Mouse (Mus musculus) forebrain, embryonic 11.5 days (tissue): ENCODE results near the gene Gadd45a. TPM values are rescaled to one million over a fixed set of nuclear protein-coding genes. Genes with fewer than 3 reads are reported as not detected.

Experiments used
- ATAC-seq: fragments of 200-750 bp; cut with Nextera tagmentation; replicated peaks from 2 replicates; pipeline ENCODE4 v1.8.0; 2017; ENCODE audit warnings: moderate TSS enrichment; ENCODE audit not compliant: low FRiP score
- DNase-seq: peaks from one replicate; pipeline ENCODE4 v3.0.0-alpha.2; 2017; ENCODE audit warnings: low spot score
- H3K27ac ChIP-seq: fragments of 300-500 bp; sonication (generic); 2 replicates; pipeline ENCODE4 v1.5.1; 2014; ENCODE audit warnings: low read depth, low read length
- H3K27me3 ChIP-seq: fragments of 300-500 bp; sonication (generic); 2 replicates; pipeline ENCODE4 v1.6.1; 2014; ENCODE audit warnings: mild to moderate bottlenecking, low read length, mixed read lengths; ENCODE audit not compliant: control insufficient read depth, insufficient read depth
- H3K36me3 ChIP-seq: fragments of 300-500 bp; sonication (generic); 2 replicates; pipeline ENCODE4 v1.6.1; 2014; ENCODE audit warnings: mild to moderate bottlenecking, low read length, moderate library complexity, mixed read lengths; ENCODE audit not compliant: control insufficient read depth, insufficient read depth
- H3K4me1 ChIP-seq: fragments of 300-500 bp; sonication (generic); replicated peaks from 2 replicates; pipeline ENCODE4 v1.6.1; 2014; ENCODE audit warnings: low read length, mixed read lengths; ENCODE audit not compliant: control insufficient read depth, insufficient read depth
- H3K4me2 ChIP-seq: fragments of 300-500 bp; sonication (generic); 2 replicates; pipeline ENCODE4 v1.6.1; 2014; ENCODE audit warnings: low read depth, mild to moderate bottlenecking, low read length, moderate library complexity, mixed read lengths; ENCODE audit not compliant: severe bottlenecking
- H3K4me3 ChIP-seq: fragments of 300-500 bp; sonication (generic); 2 replicates; pipeline ENCODE4 v1.5.1; 2014; ENCODE audit warnings: low read depth, low read length
- H3K9ac ChIP-seq: fragments of 300-500 bp; sonication (generic); 2 replicates; pipeline ENCODE4 v1.6.1; 2014; ENCODE audit warnings: low read length
- H3K9me3 ChIP-seq: fragments of 300-500 bp; sonication (generic); 2 replicates; pipeline ENCODE4 v1.6.1; 2016; ENCODE audit warnings: low read length, mixed read lengths; ENCODE audit not compliant: control insufficient read depth
- WGBS: fragments of 180-500 bp; shearing (Covaris S2); extraction: QIAGEN DNeasy Blood & Tissue Kit; methylation state at CpG from one replicate; pipeline ENCODE4 v1.1.7; 2014; 5-methylcytosine and 5-hydroxymethylcytosine counted together
- polyA plus RNA-seq: library from polyadenylated mRNA; unstranded; fragments of >200 nt; fragmentation: Nextera tagmentation; extraction: Ambion mirVana; gene quantifications from 2 replicates; pipeline ENCODE4 v1.2.1, GENCODE M21; 2014

The Gadd45a gene
- polyA plus RNA-seq, 1 experiment from 2014 or later, result 23.2 TPM

GRCm38 (mm10) chr6:67010370-67011216 lies 26.7 kb downstream of the Gadd45a start:
- 51% methylated on average over 7 of the region's 7 CpGs for WGBS
- no peak overlapping the region for H3K4me3 ChIP-seq
- DNase-seq, result no peak
- no peaks in the 10 kb centered on the region for H3K9me3 ChIP-seq
- H3K27ac ChIP-seq, result no peak overlapping the region
- H3K4me1 ChIP-seq, result 0 out of 2 replicates have a peak, but pooled peaks cover 2% of the 10 kb centered on the region
- no peak overlapping the region for H3K9ac ChIP-seq
- H3K36me3 ChIP-seq, result no peaks in the 10 kb centered on the region
- no peaks in the 10 kb centered on the region for H3K27me3 ChIP-seq
- ATAC-seq, result peak; percentile 79
- H3K4me2 ChIP-seq, result no peak overlapping the region

- ATAC-seq (no peak), DNase-seq (no peak)
- WGBS, result 94% methylated on average over 3 of the region's 3 CpGs
- Histone ChIP-seq H3K36me3 (no peaks in the 10 kb centered on the region), H3K27ac (no peak overlapping the region), H3K4me3 (no peak overlapping the region), H3K27me3 (no peaks in the 10 kb centered on the region), H3K9ac (no peak overlapping the region), H3K9me3 (no peaks in the 10 kb centered on the region), H3K4me1 (0 out of 2 replicates have a peak, but pooled peaks cover 2% of the 10 kb centered on the region), H3K4me2 (no peak overlapping the region)
Observed at GRCm38 (mm10) chr6:67009888-67010287, 27.4 kb downstream of the Gadd45a start.

DNA sequence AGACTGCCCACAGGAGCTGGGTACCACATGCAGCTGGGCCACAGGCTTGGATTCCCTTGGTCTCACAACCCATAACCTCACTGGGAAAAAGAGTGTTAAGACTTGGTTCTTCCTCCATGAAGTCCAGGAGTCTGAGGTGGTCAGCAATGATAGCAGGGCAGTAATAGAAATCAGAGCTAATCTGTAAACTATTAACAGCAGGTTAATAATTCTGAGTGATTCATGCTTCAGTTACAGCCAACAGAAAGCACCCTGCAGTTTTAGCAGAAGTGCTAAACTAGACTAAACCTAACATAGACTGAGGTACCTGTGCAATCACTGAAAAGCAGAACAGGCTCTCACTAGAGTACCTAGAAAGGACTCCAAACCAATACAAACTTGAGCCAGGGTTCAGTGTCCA lies 37.5 kb downstream of the Gadd45a start:
- DNase-seq, result no peak
- Histone ChIP-seq H3K27me3 (no peaks in the 10 kb centered on the region), H3K36me3 (no peaks in the 10 kb centered on the region), H3K9ac (no peak overlapping the region), H3K27ac (no peak overlapping the region), H3K4me1 (no peaks in the 10 kb centered on the region), H3K4me2 (no peak overlapping the region), H3K9me3 (no peaks in the 10 kb centered on the region), H3K4me3 (no peak overlapping the region)
- ATAC-seq, result no peak

DNA sequence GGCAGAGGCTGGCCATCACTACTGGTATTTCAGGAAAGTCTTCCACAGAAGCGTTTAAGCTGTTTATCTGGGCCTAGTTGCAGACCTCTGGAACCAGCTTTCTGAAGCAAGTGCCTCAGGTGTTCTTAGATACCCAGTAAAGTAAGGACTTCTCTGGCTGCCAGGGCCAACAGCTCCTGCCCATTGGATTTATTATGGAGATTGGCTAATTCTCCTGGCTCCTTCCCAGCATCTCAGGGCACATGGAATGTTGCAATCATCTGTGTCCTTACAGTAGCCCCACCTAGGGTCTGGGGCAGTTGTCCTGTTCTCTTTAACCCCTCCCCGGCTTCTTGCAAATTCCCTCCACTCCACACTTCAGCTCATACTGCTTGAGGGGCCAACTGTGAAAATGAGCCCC lies 38.6 kb downstream of the Gadd45a start:
- no peak overlapping the region for H3K4me2 ChIP-seq
- 65% methylated on average over 2 of the region's 2 CpGs for WGBS
- no peak overlapping the region for H3K27ac ChIP-seq
- H3K36me3 ChIP-seq, result no peaks in the 10 kb centered on the region
- no peak for DNase-seq
- H3K9ac ChIP-seq, result no peak overlapping the region
- H3K27me3 ChIP-seq, result no peaks in the 10 kb centered on the region
- H3K9me3 ChIP-seq, result no peaks in the 10 kb centered on the region
- H3K4me1 ChIP-seq, result no peaks in the 10 kb centered on the region
- no peak overlapping the region for H3K4me3 ChIP-seq
- no peak for ATAC-seq

DNA sequence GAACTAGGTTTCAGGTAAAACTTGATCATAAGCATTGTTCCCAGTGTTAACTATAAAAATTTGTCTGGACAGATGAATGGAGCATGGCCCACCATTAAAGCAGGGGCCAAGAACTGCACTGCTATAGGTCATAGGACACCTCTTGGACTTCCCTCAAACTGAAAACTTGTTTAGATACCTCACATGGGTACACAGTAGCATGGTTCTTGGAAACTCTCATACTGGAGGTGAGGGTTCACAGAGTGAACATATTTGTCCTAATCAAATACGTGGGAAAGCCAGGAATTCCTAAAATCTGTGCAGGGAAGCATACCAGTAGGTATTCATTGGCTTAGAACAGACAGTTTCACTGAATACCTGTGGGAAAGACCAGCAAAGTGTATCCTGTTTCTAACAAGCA lies 41.0 kb downstream of the Gadd45a start:
- no peak overlapping the region for H3K4me2 ChIP-seq
- WGBS, result 86% methylated on average over 1 of the region's 1 CpGs
- H3K27me3 ChIP-seq, result no peaks in the 10 kb centered on the region
- H3K36me3 ChIP-seq, result no peaks in the 10 kb centered on the region
- no peak overlapping the region for H3K9ac ChIP-seq
- no peak overlapping the region for H3K27ac ChIP-seq
- no peaks in the 10 kb centered on the region for H3K4me1 ChIP-seq
- DNase-seq, result no peak
- no peak for ATAC-seq
- H3K4me3 ChIP-seq, result no peak overlapping the region
- H3K9me3 ChIP-seq, result no peaks in the 10 kb centered on the region

DNA sequence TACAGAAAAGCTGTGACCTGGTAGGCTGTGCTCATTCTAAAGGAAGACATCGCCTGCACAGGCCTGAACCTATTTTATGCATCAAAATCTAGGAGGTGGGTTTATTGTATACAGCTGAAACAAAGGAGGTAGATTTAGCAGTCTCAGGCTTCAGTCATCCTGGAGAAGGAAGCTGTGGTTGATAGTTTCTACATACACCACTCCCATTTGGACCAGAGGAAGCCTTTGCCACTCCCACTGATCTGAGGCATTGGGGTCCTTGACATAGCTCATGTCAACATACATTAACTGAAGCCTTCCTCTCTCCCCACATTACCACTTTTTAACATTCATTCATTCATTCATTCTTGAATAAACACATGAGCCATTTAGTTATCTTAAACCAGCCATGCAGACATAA lies 41.4 kb downstream of the Gadd45a start:
- H3K4me2 ChIP-seq, result no peak overlapping the region
- no peak overlapping the region for H3K9ac ChIP-seq
- H3K4me1 ChIP-seq, result no peaks in the 10 kb centered on the region
- ATAC-seq (no peak), DNase-seq (no peak)
- no peaks in the 10 kb centered on the region for H3K36me3 ChIP-seq
- H3K27ac ChIP-seq, result no peak overlapping the region
- H3K27me3 ChIP-seq, result no peaks in the 10 kb centered on the region
- no peak overlapping the region for H3K4me3 ChIP-seq
- H3K9me3 ChIP-seq, result no peaks in the 10 kb centered on the region
- 91% methylated on average over 1 of the region's 1 CpGs for WGBS

DNA sequence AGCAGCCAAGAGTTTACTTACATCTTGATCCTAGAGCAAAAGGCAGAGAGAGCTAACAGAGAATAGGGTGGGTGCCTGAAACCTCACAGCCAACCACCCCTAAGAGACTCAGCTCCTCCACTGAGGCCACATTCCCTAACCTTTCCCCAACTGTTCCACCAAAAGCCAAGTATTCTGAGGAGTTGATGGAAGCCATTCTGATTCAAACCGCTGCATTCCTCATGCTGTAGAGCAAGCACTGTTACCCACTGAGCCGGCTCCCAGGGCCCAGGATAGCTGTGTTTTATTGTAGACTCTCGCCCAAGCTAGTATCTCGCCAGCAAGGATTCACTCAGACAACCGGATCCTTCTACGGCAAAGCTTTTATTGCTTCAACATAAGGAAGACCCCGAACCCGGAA lies 42.3 kb downstream of the Gadd45a start:
- no peak for ATAC-seq
- 97% methylated on average over 8 of the region's 8 CpGs for WGBS
- H3K27me3 ChIP-seq, result no peaks in the 10 kb centered on the region

DNA sequence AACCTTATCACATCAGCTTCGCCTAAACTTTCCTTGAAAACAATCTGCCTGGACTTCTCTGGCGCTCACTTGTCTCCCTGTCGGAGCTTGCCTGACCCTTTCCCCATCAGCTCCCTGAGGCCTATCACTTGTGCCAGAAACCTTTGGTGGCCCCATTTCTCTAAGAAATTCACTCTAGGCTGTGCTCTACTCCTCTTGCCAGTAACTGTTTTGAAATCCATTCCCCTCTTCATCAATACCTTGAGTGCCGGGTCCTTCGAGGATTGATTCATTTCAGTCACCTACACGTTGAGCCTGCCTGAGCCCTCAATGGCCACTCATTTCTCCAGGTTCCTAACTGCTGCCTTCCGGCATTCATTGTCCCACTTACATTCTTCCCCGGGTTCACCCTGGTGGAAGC lies 44.5 kb downstream of the Gadd45a start:
- no peak overlapping the region for H3K4me2 ChIP-seq
- H3K4me3 ChIP-seq, result no peak overlapping the region
- ATAC-seq (no peak), DNase-seq (no peak)
- no peak overlapping the region for H3K27ac ChIP-seq
- H3K36me3 ChIP-seq, result no peaks in the 10 kb centered on the region
- 93% methylated on average over 8 of the region's 8 CpGs for WGBS
- no peaks in the 10 kb centered on the region for H3K4me1 ChIP-seq
- H3K9me3 ChIP-seq, result no peaks in the 10 kb centered on the region
- no peaks in the 10 kb centered on the region for H3K27me3 ChIP-seq
- H3K9ac ChIP-seq, result no peak overlapping the region

More for the DNA sequence above, 42.3 kb downstream of the Gadd45a start:
- no peaks in the 10 kb centered on the region for H3K36me3 ChIP-seq
- H3K9ac ChIP-seq, result no peak overlapping the region
- H3K4me3 ChIP-seq, result no peak overlapping the region
- H3K9me3 ChIP-seq, result no peaks in the 10 kb centered on the region
- no peaks in the 10 kb centered on the region for H3K4me1 ChIP-seq
- DNase-seq, result no peak
- H3K4me2 ChIP-seq, result no peak overlapping the region
- H3K27ac ChIP-seq, result no peak overlapping the region

GRCm38 (mm10) chr6:66992232-66992631 lies 45.0 kb downstream of the Gadd45a start:
- Histone ChIP-seq H3K36me3 (no peaks in the 10 kb centered on the region), H3K4me2 (no peak overlapping the region), H3K27me3 (no peaks in the 10 kb centered on the region), H3K27ac (no peak overlapping the region), H3K9ac (no peak overlapping the region), H3K4me3 (no peak overlapping the region), H3K4me1 (no peaks in the 10 kb centered on the region), H3K9me3 (no peaks in the 10 kb centered on the region)
- no peak for ATAC-seq
- 88% methylated on average over 9 of the region's 9 CpGs for WGBS
- no peak for DNase-seq
